Mouse (Mus musculus) bone marrow macrophage, adult 2 months (primary cell): Measurements from ENCODE around the gene Iqub. TPM values are rescaled to one million over a fixed set of nuclear protein-coding genes. Genes with fewer than 3 reads are reported as not detected.

Source experiments
- H3K27ac ChIP-seq: 2 replicates; pipeline ENCODE4 v1.5.1; 2012; ENCODE audit warnings: low read depth, low read length; ENCODE audit not compliant: insufficient read depth
- H3K4me1 ChIP-seq: 2 replicates; pipeline ENCODE4 v1.6.1; 2012; ENCODE audit warnings: low read length; ENCODE audit not compliant: control insufficient read depth, insufficient read depth
- H3K4me3 ChIP-seq: 2 replicates; pipeline ENCODE4 v1.5.1; 2012; ENCODE audit warnings: mild to moderate bottlenecking, low read length, moderate library complexity; ENCODE audit not compliant: insufficient read depth
- CTCF ChIP-seq: IDR thresholded peaks from 2 replicates; pipeline ENCODE4 v1.5.1; 2012; ENCODE audit warnings: low read depth, mild to moderate bottlenecking, low read length, moderate library complexity
- POLR2A ChIP-seq: IDR thresholded peaks from 2 replicates; pipeline ENCODE4 v1.6.1; 2012; ENCODE audit warnings: mild to moderate bottlenecking, low read depth, low read length, borderline replicate concordance
- polyA plus RNA-seq: library from polyadenylated mRNA; stranded (reverse); fragments of >200 nt; gene quantifications from 2 replicates; pipeline ENCODE4 v1.2.4, GENCODE M21; 2012; ENCODE audit not compliant: missing spikeins, insufficient read depth, insufficient read length

Iqub gene
- polyA plus RNA-seq, 1 experiment, result not detected

DNA sequence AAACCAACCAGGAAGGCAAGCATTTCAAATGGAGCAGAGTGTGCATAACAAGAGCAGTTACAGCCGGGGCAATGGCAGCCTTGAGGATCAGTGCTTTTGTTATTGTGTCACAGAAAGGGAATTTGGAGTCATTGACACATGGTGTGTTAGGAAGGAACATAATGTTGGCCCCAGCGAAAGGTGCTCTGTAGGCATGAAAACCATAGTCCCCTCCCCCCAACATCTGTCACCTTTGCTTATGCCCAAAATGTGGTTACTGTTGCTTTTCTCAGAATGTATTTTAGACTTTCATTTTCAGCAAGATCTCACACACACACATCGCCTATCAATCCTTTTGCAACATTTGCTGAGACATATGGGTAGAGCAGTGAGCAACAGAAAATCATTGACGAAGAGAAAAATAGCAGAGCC, 117.6 kb downstream of the Iqub start:
- Histone ChIP-seq H3K27ac (no peak overlapping the region), H3K4me1 (no peaks in the 10 kb centered on the region), H3K4me3 (no peak overlapping the region)
- TF ChIP-seq POLR2A (no peak), CTCF (no peak)

Other genes with a start within 250 kb of the Iqub start
- gene Ndufa5, start 12.9 kb upstream of the Iqub start, polyA plus RNA-seq, result 90.2 and 99.8 TPM in 2 replicates
- not detected in 2 replicates for gene Asb15, start 13.1 kb upstream of the Iqub start, polyA plus RNA-seq
- not detected in 2 replicates for gene Lmod2, start 82.7 kb upstream of the Iqub start, polyA plus RNA-seq
- 18.5 and 18.7 TPM in 2 replicates for gene Wasl, start 149.9 kb upstream of the Iqub start, polyA plus RNA-seq
- not detected in 2 replicates for gene Hyal6, start 218.2 kb upstream of the Iqub start, polyA plus RNA-seq
- not detected in 2 replicates for gene Hyal4, start 233.3 kb upstream of the Iqub start, polyA plus RNA-seq